Mouse (Mus musculus) heart, adult 10 weeks (tissue): ENCODE data around the gene Coq8a. TPM values are rescaled to one million over a fixed set of nuclear protein-coding genes. Genes with fewer than 3 reads are reported as not detected.

ENCODE experiments used
- polyA plus RNA-seq: library from polyadenylated mRNA; stranded (reverse); fragments of 350-450 nt; fragmentation: Illumina TruSeq; extraction: RNeasy Lipid Tissue Mini Kit (QIAGEN cat#74804); gene quantifications from one replicate; pipeline ENCODE4 v1.2.3, GENCODE M21; 2014; ENCODE audit warnings: low read depth, low replicate concordance

Coq8a gene
- polyA plus RNA-seq: 567 TPM

DNA sequence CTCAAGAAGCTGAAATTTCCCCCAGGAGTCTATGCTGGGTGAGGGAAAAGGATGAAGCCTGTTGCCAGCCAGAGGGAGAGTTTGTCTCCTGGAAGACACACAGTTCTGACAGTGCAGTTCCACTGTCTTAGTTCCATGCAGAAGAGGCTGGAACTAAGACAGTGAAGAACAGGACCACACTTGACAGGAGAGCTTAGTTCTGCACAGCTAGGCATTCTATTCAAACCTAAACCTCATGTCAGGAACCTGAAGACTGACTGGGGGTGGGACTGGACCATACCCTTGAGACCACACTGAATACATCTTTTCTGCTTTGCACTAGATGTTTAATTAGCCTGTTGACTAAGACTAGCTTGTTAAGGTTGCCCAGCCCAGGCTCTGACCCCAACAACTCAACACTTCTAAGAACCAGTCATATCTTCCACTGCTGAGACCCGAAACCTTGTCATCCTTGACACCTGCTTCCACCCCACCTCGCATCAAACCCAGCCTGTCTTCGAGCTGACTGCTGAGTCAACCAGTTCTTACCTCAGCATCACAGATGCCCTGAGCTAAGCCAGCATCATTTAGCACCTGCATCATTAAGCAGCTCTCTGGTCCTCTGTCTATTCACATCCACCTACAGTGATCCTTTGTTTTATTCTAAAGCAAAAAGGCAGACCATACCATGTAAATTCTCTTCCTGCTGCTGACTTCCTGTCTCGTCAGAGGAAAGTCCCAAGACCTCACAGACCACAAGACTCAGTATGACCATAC is at the start of gene Coq8a:
Gene Coq8a, minus strand, starts transcription at position 644 of the 756 bp plus-strand sequence.

Other genes starting within 250 kb of the Coq8a start
- 21.7 TPM for gene Cdc42bpa, start 239.1 kb downstream of the Coq8a start, polyA plus RNA-seq
- 15.5 TPM for gene Psen2, start 63.8 kb upstream of the Coq8a start, polyA plus RNA-seq
- 37.8 TPM for gene Itpkb, start 130.9 kb upstream of the Coq8a start, polyA plus RNA-seq